Comparison of ENCODE assay signal across 10 mouse cellular contexts in genomic region chr1:135562982-135563650, GRCm38 (mm10). TPM values are rescaled to one million over a fixed set of nuclear protein-coding genes. Genes with fewer than 3 reads are reported as not detected.
DNase-seq lines count a peak whose midpoint lies in the region; ATAC-seq lines count a peak whose summit lies in the region.
"Had no signal": no experiment of that assay in that cellular context is flagged by ENCODE, and none has a peak within 500 bp of the region (broad histone marks: within the 10 kb centered on the region; RNA-seq: fewer than 3 reads in every experiment).

No protein-coding gene starts in this region.

- ATAC-seq in hindbrain, embryonic 11.5 days (ENCODE audit: low FRiP score) = no peak
- ATAC-seq in midbrain, embryonic 16.5 days = no peak
- ATAC-seq in intestine, embryonic 16.5 days = peak; percentile 31
- ATAC-seq in stomach, embryonic 15.5 days (ENCODE audit: insufficient read depth, low FRiP score, low read depth) = no peak

- H3K9me3 ChIP-seq in hindbrain, embryonic 10.5 days = no peaks in the 10 kb centered on the region
- no peaks in the 10 kb centered on the region for H3K9me3 ChIP-seq in hindbrain, embryonic 11.5 days (ENCODE audit: control insufficient read depth, low read length)
- no peaks in the 10 kb centered on the region for H3K9me3 ChIP-seq in midbrain, embryonic 10.5 days (replicated peaks)
- H3K9me3 ChIP-seq in midbrain, embryonic 16.5 days (replicated peaks; ENCODE audit: control insufficient read depth, low read length, poor library complexity, severe bottlenecking) = no peaks in the 10 kb centered on the region
- no peaks in the 10 kb centered on the region for H3K9me3 ChIP-seq in intestine, embryonic 16.5 days (ENCODE audit: control insufficient read depth, low read length)
- H3K9me3 ChIP-seq in stomach, embryonic 15.5 days = no peaks in the 10 kb centered on the region
- H3K9me3 ChIP-seq: liver, embryonic 15.5 days had no signal

- no peak overlapping the region for H3K9ac ChIP-seq in hindbrain, embryonic 11.5 days (ENCODE audit: low read depth, low read length)
- H3K9ac ChIP-seq in midbrain, embryonic 16.5 days (ENCODE audit: low read depth, low read length) = no peak overlapping the region
- no peak overlapping the region for H3K9ac ChIP-seq in intestine, embryonic 16.5 days (ENCODE audit: low read depth, low read length)
- no peak overlapping the region for H3K9ac ChIP-seq in stomach, embryonic 15.5 days
- H3K9ac ChIP-seq: liver, embryonic 15.5 days had no signal

- H3K4me3 ChIP-seq in hindbrain, embryonic 10.5 days = no peak overlapping the region
- no peak overlapping the region for H3K4me3 ChIP-seq in hindbrain, embryonic 11.5 days (ENCODE audit: low read depth, low read length)
- no peak overlapping the region for H3K4me3 ChIP-seq in midbrain, embryonic 10.5 days
- no peak overlapping the region for H3K4me3 ChIP-seq in midbrain, embryonic 16.5 days (ENCODE audit: low read depth, low read length)
- H3K4me3 ChIP-seq in intestine, embryonic 16.5 days (ENCODE audit: low read length) = no peak overlapping the region
- H3K4me3 ChIP-seq in stomach, embryonic 15.5 days (replicated peaks) = no peak overlapping the region
- H3K4me3 ChIP-seq: liver, embryonic 15.5 days had no signal

- H3K27ac ChIP-seq in hindbrain, embryonic 10.5 days = peak overlapping the region; percentile 84; the same call in 1 of the 2 replicates
- no peak overlapping the region for H3K27ac ChIP-seq in hindbrain, embryonic 11.5 days (ENCODE audit: low read depth, low read length)
- peak overlapping the region; percentile 68; the same call in 1 of the 2 replicates for H3K27ac ChIP-seq in midbrain, embryonic 10.5 days (replicated peaks)
- H3K27ac ChIP-seq in midbrain, embryonic 16.5 days (ENCODE audit: low read length) = no peak overlapping the region
- H3K27ac ChIP-seq in intestine, embryonic 16.5 days (ENCODE audit: low read length) = 0 out of 2 replicates have a peak overlapping the region, but pooled peaks have one; percentile 20
- 0 out of 2 replicates have a peak overlapping the region, but pooled peaks have one; percentile 4 for H3K27ac ChIP-seq in stomach, embryonic 15.5 days
- H3K27ac ChIP-seq: liver, embryonic 15.5 days had no signal

- no peaks in the 10 kb centered on the region for H3K36me3 ChIP-seq in hindbrain, embryonic 10.5 days
- no peaks in the 10 kb centered on the region for H3K36me3 ChIP-seq in hindbrain, embryonic 11.5 days (ENCODE audit: control insufficient read depth, insufficient read depth, low read length)
- no peaks in the 10 kb centered on the region for H3K36me3 ChIP-seq in midbrain, embryonic 10.5 days
- no peaks in the 10 kb centered on the region for H3K36me3 ChIP-seq in midbrain, embryonic 16.5 days (ENCODE audit: control insufficient read depth, insufficient read depth, low read length)
- H3K36me3 ChIP-seq in intestine, embryonic 16.5 days (ENCODE audit: control insufficient read depth, insufficient read depth, low read length) = no peaks in the 10 kb centered on the region
- H3K36me3 ChIP-seq in stomach, embryonic 15.5 days = no peaks in the 10 kb centered on the region; the same call in 1 of the 2 replicates
- H3K36me3 ChIP-seq: liver, embryonic 15.5 days had no signal

- WGBS in hindbrain, embryonic 10.5 days = 61% methylated on average over 8 of the region's 8 CpGs
- 63% methylated on average over 8 of the region's 8 CpGs for WGBS in hindbrain, embryonic 11.5 days
- 76% methylated on average over 8 of the region's 8 CpGs for WGBS in midbrain, embryonic 10.5 days
- WGBS in midbrain, embryonic 16.5 days = 69% methylated on average over 8 of the region's 8 CpGs
- 52% methylated on average over 8 of the region's 8 CpGs for WGBS in intestine, embryonic 16.5 days
- WGBS in stomach, embryonic 15.5 days = 50% methylated on average over 8 of the region's 8 CpGs

- intact Hi-C loops in left cerebral cortex, postnatal 25 days (cut with DNase I) = no loop called here

- H3K4me1 ChIP-seq in hindbrain, embryonic 10.5 days (replicated peaks) = peaks cover 56% of the 10 kb centered on the region
- peaks cover 18% of the 10 kb centered on the region for H3K4me1 ChIP-seq in hindbrain, embryonic 11.5 days (replicated peaks; ENCODE audit: control insufficient read depth, insufficient read depth, low read length)
- peaks cover 57% of the 10 kb centered on the region for H3K4me1 ChIP-seq in midbrain, embryonic 10.5 days
- H3K4me1 ChIP-seq in midbrain, embryonic 16.5 days (ENCODE audit: control insufficient read depth, insufficient read depth, low read length) = peaks cover 60% of the 10 kb centered on the region
- H3K4me1 ChIP-seq in intestine, embryonic 16.5 days (ENCODE audit: control insufficient read depth, insufficient read depth, low read length) = peaks cover 36% of the 10 kb centered on the region
- H3K4me1 ChIP-seq in stomach, embryonic 15.5 days = peaks cover 38% of the 10 kb centered on the region

- no peak for DNase-seq in hindbrain, embryonic 10.5 days (ENCODE audit: low spot score)
- DNase-seq in hindbrain, embryonic 11.5 days (ENCODE audit: low spot score) = no peak
- no peak for DNase-seq in midbrain, embryonic 10.5 days (ENCODE audit: low spot score)
- no peak for DNase-seq in left cerebral cortex, postnatal 25 days (ENCODE audit: low spot score in 2 of 2)
- DNase-seq: cerebellum, adult 9-10 months; heart, postnatal 14 days had no signal

- no peaks in the 10 kb centered on the region for H3K27me3 ChIP-seq in hindbrain, embryonic 10.5 days (ENCODE audit: insufficient read depth, poor library complexity, severe bottlenecking)
- H3K27me3 ChIP-seq in hindbrain, embryonic 11.5 days (ENCODE audit: control insufficient read depth, insufficient read depth, low read length) = no peaks in the 10 kb centered on the region
- H3K27me3 ChIP-seq in midbrain, embryonic 10.5 days (ENCODE audit: low read depth, poor library complexity, severe bottlenecking) = no peaks in the 10 kb centered on the region
- no peaks in the 10 kb centered on the region for H3K27me3 ChIP-seq in midbrain, embryonic 16.5 days (ENCODE audit: control insufficient read depth, insufficient read depth, low read depth, low read length)
- H3K27me3 ChIP-seq in intestine, embryonic 16.5 days (replicated peaks; ENCODE audit: control insufficient read depth, insufficient read depth, low read length) = no peaks in the 10 kb centered on the region
- H3K27me3 ChIP-seq in stomach, embryonic 15.5 days (replicated peaks) = no peaks in the 10 kb centered on the region
- H3K27me3 ChIP-seq: liver, embryonic 15.5 days had no signal

- H3K4me2 ChIP-seq in hindbrain, embryonic 11.5 days (replicated peaks; ENCODE audit: low read depth, low read length) = no peak overlapping the region
- no peak overlapping the region for H3K4me2 ChIP-seq in midbrain, embryonic 16.5 days (ENCODE audit: low read length)
- H3K4me2 ChIP-seq in intestine, embryonic 16.5 days (ENCODE audit: low read depth, low read length) = no peak overlapping the region
- H3K4me2 ChIP-seq in stomach, embryonic 15.5 days = no peak overlapping the region
- H3K4me2 ChIP-seq: liver, embryonic 15.5 days had no signal

RNA-seq across cellular contexts. Expression of gene Nav1, which starts 44.0 kb away (rescaled TPM):
- polyA plus RNA-seq in hindbrain, embryonic 10.5 days (2016; fragmentation: Nextera tagmentation; extraction: Ambion mirVana) = 16.1 and 19.3 TPM in 2 replicates
- polyA plus RNA-seq in hindbrain, embryonic 11.5 days (2014; fragmentation: Nextera tagmentation; extraction: Ambion mirVana) = 16.9 and 21.0 TPM in 2 replicates
- polyA plus RNA-seq in midbrain, embryonic 10.5 days (2016; fragmentation: Nextera tagmentation; extraction: Ambion mirVana) = 14.5 and 16.5 TPM in 2 replicates
- polyA plus RNA-seq in midbrain, embryonic 16.5 days (2015; fragmentation: Nextera tagmentation; extraction: Ambion mirVana) = 53.9 and 57.1 TPM in 2 replicates
- 8.8 and 9.0 TPM in 2 replicates for polyA plus RNA-seq in intestine, embryonic 16.5 days (2015; fragmentation: Nextera tagmentation; extraction: Ambion mirVana)
- polyA plus RNA-seq in stomach, embryonic 15.5 days (2015; fragmentation: Nextera tagmentation; extraction: Ambion mirVana) = 11.0 and 14.5 TPM in 2 replicates
- total RNA-seq in left cerebral cortex, postnatal 25 days (2021) = 10 to 100 TPM; 70.1 to 71.4 TPM

Comparison
In these comparisons a context has a peak if more than half of its experiments do, and no peak if none do; other contexts are left out.
1. H3K27ac ChIP-seq: peak in hindbrain, embryonic 10.5 days (single experiment), midbrain, embryonic 10.5 days (single experiment), intestine, embryonic 16.5 days (single experiment) and stomach, embryonic 15.5 days (single experiment); none in hindbrain, embryonic 11.5 days (single experiment) and midbrain, embryonic 16.5 days (single experiment).